Mouse (Mus musculus) midbrain, embryonic 14.5 days (tissue): ENCODE results near the gene Frmd7. TPM values are rescaled to one million over a fixed set of nuclear protein-coding genes. Genes with fewer than 3 reads are reported as not detected.

ENCODE experiments used
- ATAC-seq: fragments of 200-750 bp; cut with Nextera tagmentation; 2 replicates; pipeline ENCODE4 v1.8.0; 2017; ENCODE audit warnings: moderate number of reproducible peaks, moderate library complexity; ENCODE audit not compliant: low FRiP score, low TSS enrichment
- DNase-seq: peaks from one replicate; pipeline ENCODE4 v3.0.0-alpha.2; 2015
- H3K27ac ChIP-seq: fragments of 300-500 bp; sonication (generic); replicated peaks from 2 replicates; pipeline ENCODE4 v1.5.1; 2014; ENCODE audit warnings: mild to moderate bottlenecking, low read depth, low read length, moderate library complexity
- H3K27me3 ChIP-seq: fragments of 300-500 bp; sonication (generic); 2 replicates; pipeline ENCODE4 v1.6.1; 2014; ENCODE audit warnings: low read length, control low read depth, mixed read lengths; ENCODE audit not compliant: control insufficient read depth, insufficient read depth
- H3K36me3 ChIP-seq: fragments of 300-500 bp; sonication (generic); 2 replicates; pipeline ENCODE4 v1.6.1; 2014; ENCODE audit warnings: low read length, control low read depth; ENCODE audit not compliant: control insufficient read depth, insufficient read depth
- H3K4me1 ChIP-seq: fragments of 300-500 bp; sonication (generic); 2 replicates; pipeline ENCODE4 v1.6.1; 2014; ENCODE audit warnings: mild to moderate bottlenecking, antibody characterized with exemption, low read length, control low read depth; ENCODE audit not compliant: control insufficient read depth, insufficient read depth
- H3K4me2 ChIP-seq: fragments of 300-500 bp; sonication (generic); 2 replicates; pipeline ENCODE4 v1.6.1; 2014; ENCODE audit warnings: mild to moderate bottlenecking, low read length, moderate library complexity
- H3K4me3 ChIP-seq: fragments of 300-500 bp; sonication (generic); replicated peaks from 2 replicates; pipeline ENCODE4 v1.5.1; 2014; ENCODE audit warnings: low read depth, low read length
- H3K9ac ChIP-seq: fragments of 300-500 bp; sonication (generic); replicated peaks from 2 replicates; pipeline ENCODE4 v1.6.1; 2014; ENCODE audit warnings: mild to moderate bottlenecking, low read length, moderate library complexity
- H3K9me3 ChIP-seq: fragments of 300-500 bp; sonication (generic); 2 replicates; pipeline ENCODE4 v1.6.1; 2016; ENCODE audit warnings: low read length, control low read depth, mixed read lengths; ENCODE audit not compliant: control insufficient read depth
- WGBS: fragments of 180-500 bp; shearing (Covaris S2); extraction: QIAGEN DNeasy Blood & Tissue Kit; methylation state at CpG from one replicate; pipeline ENCODE4 v1.1.7; 2014; 5-methylcytosine and 5-hydroxymethylcytosine counted together
- polyA plus RNA-seq: library from polyadenylated mRNA; unstranded; fragments of >200 nt; fragmentation: Nextera tagmentation; extraction: Ambion mirVana; gene quantifications from 2 replicates; pipeline ENCODE4 v1.2.1, GENCODE M21; 2014

The Frmd7 gene
- 0.16 TPM in 1 of 2 replicates, not detected in the other for polyA plus RNA-seq

- H3K4me2 ChIP-seq, result no peak within 1 kb of the TSS
Measured at GRCm38 (mm10) chrX:50942610-50943009, at the start of gene Frmd7. Gene Frmd7 (minus strand): TSS chrX:50942710.

GRCm38 (mm10) chrX:50991324-50991723, 48.8 kb upstream of the Frmd7 start:
- Histone ChIP-seq H3K9me3 (no peaks in the 10 kb centered on the region), H3K27me3 (no peaks in the 10 kb centered on the region), H3K9ac (no peak overlapping the region), H3K4me2 (no peak overlapping the region), H3K4me3 (no peak overlapping the region), H3K4me1 (no peaks in the 10 kb centered on the region), H3K36me3 (no peaks in the 10 kb centered on the region), H3K27ac (no peak overlapping the region)
- WGBS, result 89% methylated on average over 5 of the region's 5 CpGs
- DNase-seq (no peak), ATAC-seq (no peak)

More at GRCm38 (mm10) chrX:50942610-50943009, at the start of gene Frmd7:
- no peak for DNase-seq
- H3K9me3 ChIP-seq, result no peaks in the 10 kb centered on the region
- no peaks in the 10 kb centered on the region for H3K4me1 ChIP-seq
- no peak within 1 kb of the TSS for H3K4me3 ChIP-seq
- WGBS, result 74% methylated on average over 14 of the region's 14 CpGs
- no peaks in the 10 kb centered on the region for H3K27me3 ChIP-seq
- H3K27ac ChIP-seq, result no peak within 1 kb of the TSS
- no peaks in the 10 kb centered on the region for H3K36me3 ChIP-seq
- H3K9ac ChIP-seq, result no peak within 1 kb of the TSS
- ATAC-seq, result no peak

- H3K9ac ChIP-seq, result no peak overlapping the region
- H3K36me3 ChIP-seq, result no peaks in the 10 kb centered on the region
- no peaks in the 10 kb centered on the region for H3K9me3 ChIP-seq
- H3K4me1 ChIP-seq, result no peaks in the 10 kb centered on the region
- WGBS, result 85% methylated on average over 6 of the region's 6 CpGs
- H3K27me3 ChIP-seq, result no peaks in the 10 kb centered on the region
- no peak overlapping the region for H3K4me2 ChIP-seq
- no peak overlapping the region for H3K27ac ChIP-seq
- H3K4me3 ChIP-seq, result no peak overlapping the region
- no peak for ATAC-seq
- no peak for DNase-seq
Measured at GRCm38 (mm10) chrX:50989940-50990339, 47.4 kb upstream of the Frmd7 start.

GRCm38 (mm10) chrX:50988581-50988980, 46.1 kb upstream of the Frmd7 start:
- Histone ChIP-seq H3K27ac (no peak overlapping the region), H3K4me3 (no peak overlapping the region), H3K9me3 (no peaks in the 10 kb centered on the region), H3K4me2 (no peak overlapping the region), H3K9ac (no peak overlapping the region), H3K27me3 (no peaks in the 10 kb centered on the region), H3K36me3 (no peaks in the 10 kb centered on the region), H3K4me1 (no peaks in the 10 kb centered on the region)
- WGBS, result 69% methylated on average over 1 of the region's 1 CpGs
- ATAC-seq (no peak), DNase-seq (no peak)

GRCm38 (mm10) chrX:50978428-50978827, 35.9 kb upstream of the Frmd7 start:
- H3K9me3 ChIP-seq, result no peaks in the 10 kb centered on the region
- WGBS, result 72% methylated on average over 2 of the region's 2 CpGs
- no peak overlapping the region for H3K27ac ChIP-seq
- no peak overlapping the region for H3K9ac ChIP-seq
- no peaks in the 10 kb centered on the region for H3K4me1 ChIP-seq
- H3K4me2 ChIP-seq, result no peak overlapping the region
- no peak overlapping the region for H3K4me3 ChIP-seq
- no peak for ATAC-seq
- no peak for DNase-seq
- no peaks in the 10 kb centered on the region for H3K27me3 ChIP-seq
- no peaks in the 10 kb centered on the region for H3K36me3 ChIP-seq

- 86% methylated on average over 4 of the region's 4 CpGs for WGBS
- H3K4me2 ChIP-seq, result no peak overlapping the region
- no peaks in the 10 kb centered on the region for H3K4me1 ChIP-seq
- ATAC-seq, result no peak
- no peaks in the 10 kb centered on the region for H3K9me3 ChIP-seq
- H3K9ac ChIP-seq, result no peak overlapping the region
- H3K36me3 ChIP-seq, result no peaks in the 10 kb centered on the region
- H3K4me3 ChIP-seq, result no peak overlapping the region
- no peak overlapping the region for H3K27ac ChIP-seq
- H3K27me3 ChIP-seq, result no peaks in the 10 kb centered on the region
- no peak for DNase-seq
Measured at GRCm38 (mm10) chrX:50972145-50972544, 29.6 kb upstream of the Frmd7 start.

- no peaks in the 10 kb centered on the region for H3K4me1 ChIP-seq
- H3K4me3 ChIP-seq, result no peak overlapping the region
- no peak overlapping the region for H3K27ac ChIP-seq
- H3K27me3 ChIP-seq, result no peaks in the 10 kb centered on the region
- no peak for DNase-seq
- no peaks in the 10 kb centered on the region for H3K36me3 ChIP-seq
- no peak for ATAC-seq
- no peak overlapping the region for H3K9ac ChIP-seq
- 87% methylated on average over 5 of the region's 5 CpGs for WGBS
- no peak overlapping the region for H3K4me2 ChIP-seq
- H3K9me3 ChIP-seq, result no peaks in the 10 kb centered on the region
Measured at GRCm38 (mm10) chrX:50969907-50970306, 27.4 kb upstream of the Frmd7 start.

- Histone ChIP-seq H3K36me3 (no peaks in the 10 kb centered on the region), H3K4me3 (no peak overlapping the region), H3K9me3 (no peaks in the 10 kb centered on the region), H3K27me3 (no peaks in the 10 kb centered on the region), H3K27ac (no peak overlapping the region), H3K4me2 (no peak overlapping the region), H3K9ac (no peak overlapping the region), H3K4me1 (no peaks in the 10 kb centered on the region)
- no peak for DNase-seq
- 65% methylated on average over 10 of the region's 10 CpGs for WGBS
- no peak for ATAC-seq
Measured at GRCm38 (mm10) chrX:50968157-50968932, 25.8 kb upstream of the Frmd7 start.

- WGBS, result 65% methylated on average over 3 of the region's 3 CpGs
- Histone ChIP-seq H3K9me3 (no peaks in the 10 kb centered on the region), H3K9ac (no peak overlapping the region), H3K4me1 (no peaks in the 10 kb centered on the region), H3K27ac (no peak overlapping the region), H3K27me3 (no peaks in the 10 kb centered on the region), H3K4me2 (no peak overlapping the region), H3K36me3 (no peaks in the 10 kb centered on the region), H3K4me3 (no peak overlapping the region)
- ATAC-seq (no peak), DNase-seq (no peak)
Measured at GRCm38 (mm10) chrX:50965157-50965556, 22.6 kb upstream of the Frmd7 start.
